Mouse (Mus musculus) ES-E14 (cell line): ENCODE data around the gene Ppm1d. TPM values are rescaled to one million over a fixed set of nuclear protein-coding genes. Genes with fewer than 3 reads are reported as not detected.
A peak's percentile ranks its signal among the peaks of the same experiment; 100 is the strongest.

Experiments
- DNase-seq: peaks from one replicate; pipeline ENCODE4 v3.0.0-alpha.2; 2013; ENCODE audit warnings: low read depth, low spot score
- H3K27ac ChIP-seq: 2 replicates; pipeline ENCODE4 v1.5.1; 2012; ENCODE audit warnings: low read depth, mild to moderate bottlenecking, low read length, moderate library complexity, mixed read lengths; ENCODE audit not compliant: poor library complexity, insufficient read depth, severe bottlenecking
- H3K36me3 ChIP-seq: 2 replicates; pipeline ENCODE4 v1.6.1; 2012; ENCODE audit warnings: mild to moderate bottlenecking, low read length, moderate library complexity, mixed read lengths; ENCODE audit not compliant: control insufficient read depth, poor library complexity, insufficient read depth, severe bottlenecking
- H3K4me1 ChIP-seq, 2 experiments: fragments of 150-350 bp in 1 of 2; sonication (generic) in 1 of 2; 2 replicates each; pipeline ENCODE4 v1.6.1; 2012; ENCODE audit warnings: low read length in 2 of 2, mild to moderate bottlenecking in 1 of 2, mixed read lengths in 1 of 2; ENCODE audit not compliant: control insufficient read depth in 2 of 2, insufficient read depth in 2 of 2, poor library complexity in 1 of 2
- H3K4me3 ChIP-seq, 2 experiments: fragments of 150-350 bp in 1 of 2; sonication (generic) in 1 of 2; 2 replicates each; pipeline ENCODE4 v1.5.1; 2012; ENCODE audit warnings: low read length in 2 of 2, low read depth in 1 of 2, mild to moderate bottlenecking in 1 of 2, mixed read lengths in 1 of 2; ENCODE audit not compliant: insufficient read depth in 1 of 2, poor library complexity in 1 of 2, severe bottlenecking in 1 of 2
- H3K9ac ChIP-seq: 2 replicates; pipeline ENCODE4 v1.6.1; 2012; ENCODE audit warnings: low read depth, mild to moderate bottlenecking, low read length, mixed read lengths; ENCODE audit not compliant: poor library complexity, insufficient read depth, severe bottlenecking
- H3K9me3 ChIP-seq: fragments of 150-350 bp; sonication (generic); 2 replicates; pipeline ENCODE4 v1.6.1; 2012; ENCODE audit warnings: low read depth, mild to moderate bottlenecking, low read length; ENCODE audit not compliant: control insufficient read depth, insufficient read depth
- CHD2 ChIP-seq: IDR thresholded peaks from 2 replicates; pipeline ENCODE4 v1.6.1; 2014; ENCODE audit warnings: mild to moderate bottlenecking, low read depth, low read length, inconsistent platforms
- HCFC1 ChIP-seq: IDR thresholded peaks from 2 replicates; pipeline ENCODE4 v1.6.1; 2012; ENCODE audit warnings: low read length, inconsistent platforms, borderline replicate concordance; ENCODE audit not compliant: insufficient read depth
- MAFK ChIP-seq: IDR thresholded peaks from 2 replicates; pipeline ENCODE4 v1.6.1; 2014; ENCODE audit warnings: mild to moderate bottlenecking, low read depth, low read length, inconsistent platforms; ENCODE audit not compliant: insufficient read depth
- ZC3H11A ChIP-seq: IDR thresholded peaks from 2 replicates; pipeline ENCODE4 v1.6.1; 2012; ENCODE audit warnings: low read depth, mild to moderate bottlenecking, inconsistent platforms, low read length, borderline replicate concordance
- ZNF384 ChIP-seq: IDR thresholded peaks from 2 replicates; pipeline ENCODE4 v1.6.1; 2012; ENCODE audit warnings: low read depth, low read length, inconsistent platforms
- in situ Hi-C, 2 experiments: fragments of 600-800 bp; cut with MboI; formaldehyde crosslinking; loops; one replicate each; pipeline ENCODE4 v1.15.1; 2025; ENCODE audit warnings: low sequenced_read_pairs in 2 of 2, inconsistent platforms in 1 of 2; ENCODE audit not compliant: unreplicated experiment in 2 of 2
- total RNA-seq: library from RNA; depleted of rRNA; stranded (reverse); fragments of 300-350 nt; gene quantifications from 2 replicates; pipeline ENCODE4 v1.2.3, GENCODE M21; 2012

Ppm1d gene
- total RNA-seq, 1 experiment, result 18.2 TPM

DNA sequence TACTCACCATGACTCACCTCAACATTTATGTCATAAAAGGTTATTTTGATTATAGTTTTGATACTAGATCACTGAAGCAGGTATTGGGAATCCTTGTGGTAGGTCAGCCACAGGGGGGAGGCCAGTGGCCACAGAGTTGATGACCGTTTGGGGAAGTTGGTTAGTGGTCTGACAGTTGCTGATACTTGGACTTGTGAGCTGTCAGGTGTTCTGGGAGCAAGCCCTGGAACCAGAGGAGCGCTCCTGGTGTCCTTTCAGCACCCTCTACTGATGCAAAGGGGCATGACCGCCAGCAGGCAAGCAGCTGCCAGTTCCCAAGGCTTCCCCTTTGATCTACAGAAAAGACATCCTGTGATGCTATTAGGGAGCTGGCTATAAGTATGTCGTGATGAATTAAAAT, 23.7 kb downstream of the Ppm1d start:
- TF ChIP-seq HCFC1 (no peak), ZC3H11A (peak; percentile 40; the same call in 1 of the 2 replicates)
- Histone ChIP-seq H3K4me1 (no peaks in the 10 kb centered on the region), H3K4me3 (no peak overlapping the region), H3K27ac (no peak overlapping the region), H3K36me3 (peaks cover 3% of the 10 kb centered on the region; the same call in 1 of the 2 replicates), H3K9me3 (no peaks in the 10 kb centered on the region), H3K9ac (no peak overlapping the region)
- in situ Hi-C loops, result no loop called here
- DNase-seq, result peak; percentile 35

GRCm38 (mm10) chr11:85339173-85339831, 28.3 kb downstream of the Ppm1d start:
- Histone ChIP-seq H3K36me3 (peaks cover 3% of the 10 kb centered on the region), H3K9me3 (no peaks in the 10 kb centered on the region), H3K4me1 (no peaks in the 10 kb centered on the region), H3K4me3 (no peak overlapping the region), H3K9ac (no peak overlapping the region), H3K27ac (no peak overlapping the region)
- TF ChIP-seq HCFC1 (no peak), CHD2 (no peak), ZNF384 (no peak), MAFK (no peak), ZC3H11A (no peak)
- in situ Hi-C loops, result no loop called here
- DNase-seq, result no peak

DNA sequence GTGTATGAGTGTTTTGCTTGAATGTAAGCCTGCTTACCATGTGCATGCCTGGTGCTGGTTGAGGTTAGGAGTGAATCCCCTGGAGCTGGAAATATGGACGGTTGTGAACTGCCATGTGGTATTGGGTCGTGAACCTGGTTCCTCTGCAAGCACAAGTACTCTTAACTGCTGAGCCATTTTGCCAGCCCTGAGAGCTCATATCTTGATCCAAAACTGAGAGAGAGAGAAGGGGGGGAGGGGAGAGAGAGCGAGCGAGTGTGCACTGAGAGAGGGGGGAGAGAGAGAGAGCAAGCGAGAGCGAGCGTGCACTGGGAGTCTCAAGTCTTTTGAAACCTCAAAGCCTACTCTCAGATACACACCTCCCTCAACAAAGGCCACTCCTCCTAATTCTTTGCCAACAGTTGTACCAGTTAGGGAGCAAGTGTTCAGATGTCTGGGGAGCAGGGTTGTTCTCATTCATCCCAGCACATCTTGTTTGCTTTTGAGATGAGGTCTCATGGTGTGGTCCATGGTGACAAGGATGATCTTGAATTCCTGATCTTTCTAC, 29.1 kb downstream of the Ppm1d start:
- H3K9me3 ChIP-seq, result no peaks in the 10 kb centered on the region
- no peak overlapping the region for H3K27ac ChIP-seq
- peaks cover 3% of the 10 kb centered on the region for H3K36me3 ChIP-seq
- in situ Hi-C loops, result no loop called here
- DNase-seq, result no peak
- no peak overlapping the region for H3K9ac ChIP-seq
- TF ChIP-seq ZC3H11A (no peak), ZNF384 (no peak), MAFK (no peak), CHD2 (no peak), HCFC1 (no peak)
- H3K4me1 ChIP-seq, result no peaks in the 10 kb centered on the region
- no peak overlapping the region for H3K4me3 ChIP-seq

DNA sequence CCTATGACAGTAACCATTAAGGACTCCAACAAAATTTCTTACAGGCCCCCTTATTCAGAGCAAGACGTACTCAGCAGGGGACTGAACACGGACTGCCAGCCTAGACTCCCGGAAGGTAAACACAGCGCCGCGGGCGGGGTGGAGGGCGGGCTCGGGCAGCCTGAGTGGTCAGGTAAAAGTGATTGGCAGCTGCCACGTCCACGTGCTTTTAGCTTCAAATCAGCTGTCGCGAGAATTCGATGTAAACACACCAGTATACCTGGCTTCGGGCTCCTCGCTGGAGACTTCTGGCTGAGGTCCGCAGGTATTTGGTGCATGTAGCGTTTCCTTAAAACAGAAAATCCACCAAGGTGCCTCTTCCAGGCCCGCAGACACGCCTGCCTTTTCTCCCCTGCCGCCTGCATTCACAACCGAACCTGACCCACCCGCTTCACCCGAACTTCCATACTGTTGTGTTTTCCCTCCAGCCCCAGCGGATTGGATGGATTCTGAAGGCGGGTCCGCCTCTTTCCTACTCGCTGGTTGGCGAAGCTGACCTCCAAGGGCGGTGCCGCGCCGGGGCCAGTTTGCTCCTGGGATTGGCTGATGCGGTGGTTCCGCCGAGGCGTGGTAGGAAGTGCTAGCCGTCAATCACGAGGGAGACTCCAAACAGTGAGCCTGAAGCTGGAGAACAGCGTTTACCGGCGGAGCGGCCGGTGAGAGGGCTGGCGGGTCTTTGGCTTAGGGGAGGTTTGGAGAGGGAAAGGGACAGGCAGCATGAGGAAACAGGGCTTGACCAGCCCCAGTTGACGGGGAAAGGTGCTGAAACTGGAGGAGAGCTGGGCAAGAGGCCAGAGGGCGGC, 41.7 kb downstream of the Ppm1d start, which contains the start of gene Bcas3:
Bcas3 (plus strand) TSS at position 629 of the 842 bp plus-strand sequence.
- Histone ChIP-seq H3K36me3 (0 out of 2 replicates have a peak, but pooled peaks cover 4% of the 10 kb centered on the region), H3K9me3 (no peaks in the 10 kb centered on the region), H3K27ac (no peak within 1 kb of the TSS), H3K4me3 (peak within 1 kb of the TSS; percentile 92), H3K9ac (peak within 1 kb of the TSS; percentile 93), H3K4me1 (0 out of 4 replicates have a peak, but pooled peaks cover 0 to 2% of the 10 kb centered on the region in 2 experiments)
- DNase-seq, result peak; percentile 97
- in situ Hi-C loops, result no loop called here
- TF ChIP-seq MAFK (no peak), ZC3H11A (no peak), ZNF384 (no peak), CHD2 (peak; percentile 85), HCFC1 (peak; percentile 41; the same call in 1 of the 2 replicates)
